Mouse (Mus musculus): Measurements from ENCODE around the gene D230025D16Rik. TPM values are rescaled to one million over a fixed set of nuclear protein-coding genes. Genes with fewer than 3 reads are reported as not detected.
A peak's percentile ranks its signal among the peaks of the same experiment; 100 is the strongest.

D230025D16Rik gene
- total RNA-seq, 1 experiment: 41.7 TPM

DNA sequence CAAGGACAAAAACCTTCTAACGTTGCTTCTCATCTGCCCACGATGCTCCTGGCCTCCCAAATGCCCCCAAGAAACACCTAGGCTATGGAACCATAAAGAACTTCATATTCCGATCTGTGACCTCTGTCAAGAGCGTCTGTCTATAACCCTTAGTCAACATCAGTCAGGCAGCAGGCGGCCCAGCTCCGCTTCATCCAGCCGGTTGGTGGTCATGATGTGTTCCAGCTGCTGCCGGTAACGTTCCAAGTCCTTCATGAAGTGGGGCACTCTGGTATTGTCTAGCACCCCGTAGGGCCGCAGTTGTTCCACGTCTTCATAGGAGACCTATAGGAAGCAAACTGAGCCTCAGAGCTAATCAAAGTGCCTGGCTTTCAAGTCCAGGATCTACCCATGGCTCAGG is 56.9 kb downstream of the D230025D16Rik start:
- Histone ChIP-seq H3K9ac (ENCODE audit: insufficient read depth, low read depth, low read length, poor library complexity, severe bottlenecking) (no peak overlapping the region), H3K36me3 (ENCODE audit: control insufficient read depth, insufficient read depth, low read length, poor library complexity, severe bottlenecking) (no peaks in the 10 kb centered on the region; the same call in 1 of the 2 replicates), H3K9me3 (ENCODE audit: control insufficient read depth, insufficient read depth, low read depth, low read length) (no peaks in the 10 kb centered on the region), H3K4me1 (ENCODE audit: control insufficient read depth in 2 of 2, insufficient read depth in 2 of 2, low read length in 2 of 2, poor library complexity in 1 of 2) (peaks cover 1 to 18% of the 10 kb centered on the region in 2 experiments; a peak in 1 of 4 replicates), H3K27ac (ENCODE audit: insufficient read depth, low read depth, low read length, poor library complexity, severe bottlenecking) (no peak overlapping the region), H3K4me3 (ENCODE audit: insufficient read depth in 1 of 2, low read depth in 1 of 2, low read length in 2 of 2, poor library complexity in 1 of 2, severe bottlenecking in 1 of 2) (no peak overlapping the region)
- DNase-seq (ENCODE audit: low read depth, low spot score): no peak
- TF ChIP-seq MAFK (IDR thresholded peaks at IDR 0.05; ENCODE audit: insufficient read depth, low read depth, low read length) (no peak), HCFC1 (IDR thresholded peaks at IDR 0.05; ENCODE audit: borderline replicate concordance, insufficient read depth, low read length) (no peak), ZC3H11A (IDR thresholded peaks at IDR 0.05; ENCODE audit: borderline replicate concordance, low read depth, low read length) (no peak), ZNF384 (IDR thresholded peaks at IDR 0.05; ENCODE audit: low read depth, low read length) (no peak)
- in situ Hi-C loops (cut with MboI; ENCODE audit: low sequenced_read_pairs in 2 of 2, unreplicated experiment in 2 of 2): no loop called here

DNA sequence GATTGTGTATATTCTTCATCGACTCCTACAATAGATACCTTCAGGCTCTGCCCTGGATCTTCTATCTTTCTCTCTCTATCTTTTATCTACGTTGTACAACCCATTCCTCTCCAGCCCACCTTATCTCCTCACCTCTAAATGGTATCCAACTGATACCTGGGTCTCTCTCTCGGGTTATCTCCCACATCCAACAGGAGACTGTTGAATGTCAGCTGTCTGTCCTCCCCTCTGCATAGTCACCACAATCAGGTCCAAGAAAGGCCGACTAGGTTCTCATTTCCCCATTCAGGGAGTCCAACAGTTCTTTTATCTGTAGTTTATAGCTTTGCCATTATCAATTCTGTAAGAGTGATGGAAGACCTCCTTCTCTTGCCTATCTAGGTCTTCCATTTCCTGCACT is 57.3 kb downstream of the D230025D16Rik start:
- no peak for DNase-seq (ENCODE audit: low read depth, low spot score)
- Histone ChIP-seq H3K27ac (ENCODE audit: insufficient read depth, low read depth, low read length, poor library complexity, severe bottlenecking) (no peak overlapping the region), H3K9me3 (ENCODE audit: control insufficient read depth, insufficient read depth, low read depth, low read length) (no peaks in the 10 kb centered on the region), H3K9ac (ENCODE audit: insufficient read depth, low read depth, low read length, poor library complexity, severe bottlenecking) (no peak overlapping the region), H3K4me1 (ENCODE audit: control insufficient read depth in 2 of 2, insufficient read depth in 2 of 2, low read length in 2 of 2, poor library complexity in 1 of 2) (peaks cover 0 to 18% of the 10 kb centered on the region in 2 experiments; a peak in 1 of 4 replicates), H3K36me3 (ENCODE audit: control insufficient read depth, insufficient read depth, low read length, poor library complexity, severe bottlenecking) (no peaks in the 10 kb centered on the region; the same call in 1 of the 2 replicates), H3K4me3 (ENCODE audit: insufficient read depth in 1 of 2, low read depth in 1 of 2, low read length in 2 of 2, poor library complexity in 1 of 2, severe bottlenecking in 1 of 2) (no peak overlapping the region)
- TF ChIP-seq CHD2 (IDR thresholded peaks at IDR 0.05; ENCODE audit: low read depth, low read length): no peak
- no peak for TF ChIP-seq MAFK (IDR thresholded peaks at IDR 0.05; ENCODE audit: insufficient read depth, low read depth, low read length)
- TF ChIP-seq HCFC1 (IDR thresholded peaks at IDR 0.05; ENCODE audit: borderline replicate concordance, insufficient read depth, low read length): no peak
- TF ChIP-seq ZC3H11A (IDR thresholded peaks at IDR 0.05; ENCODE audit: borderline replicate concordance, low read depth, low read length): no peak
- TF ChIP-seq ZNF384 (IDR thresholded peaks at IDR 0.05; ENCODE audit: low read depth, low read length): no peak
- in situ Hi-C loops (cut with MboI; ENCODE audit: low sequenced_read_pairs in 2 of 2, unreplicated experiment in 2 of 2): no loop called here

DNA sequence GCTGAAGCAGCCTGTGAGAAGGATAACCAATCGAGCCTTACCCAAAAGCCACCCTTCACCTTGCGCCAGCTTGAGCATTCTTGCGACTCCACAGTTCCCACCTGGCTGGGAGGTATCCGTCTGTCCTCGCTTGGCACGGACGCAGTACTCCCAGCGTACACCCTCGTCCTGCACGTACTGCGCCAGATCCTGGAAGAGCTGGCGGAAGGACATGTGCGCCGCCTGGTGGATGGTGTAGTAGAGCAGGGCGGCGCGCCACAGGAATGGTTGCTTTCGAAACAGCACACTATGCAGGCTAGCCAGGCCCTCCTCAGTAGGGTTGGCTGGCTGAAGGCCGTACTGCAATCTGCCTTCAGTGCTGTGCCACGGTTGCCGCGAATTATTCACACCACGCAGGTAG is 58.1 kb downstream of the D230025D16Rik start:
- Histone ChIP-seq H3K27ac (ENCODE audit: insufficient read depth, low read depth, low read length, poor library complexity, severe bottlenecking) (no peak overlapping the region), H3K4me3 (ENCODE audit: insufficient read depth in 1 of 2, low read depth in 1 of 2, low read length in 2 of 2, poor library complexity in 1 of 2, severe bottlenecking in 1 of 2) (peak overlapping the region; percentile 16 to 47; a peak in 2 of 4 replicates), H3K9me3 (ENCODE audit: control insufficient read depth, insufficient read depth, low read depth, low read length) (no peaks in the 10 kb centered on the region), H3K4me1 (ENCODE audit: control insufficient read depth in 2 of 2, insufficient read depth in 2 of 2, low read length in 2 of 2, poor library complexity in 1 of 2) (peaks cover 0 to 18% of the 10 kb centered on the region in 2 experiments; a peak in 1 of 4 replicates), H3K9ac (ENCODE audit: insufficient read depth, low read depth, low read length, poor library complexity, severe bottlenecking) (peak overlapping the region; percentile 11; the same call in 1 of the 2 replicates), H3K36me3 (ENCODE audit: control insufficient read depth, insufficient read depth, low read length, poor library complexity, severe bottlenecking) (no peaks in the 10 kb centered on the region; the same call in 1 of the 2 replicates)
- TF ChIP-seq ZC3H11A (IDR thresholded peaks at IDR 0.05; ENCODE audit: borderline replicate concordance, low read depth, low read length) (peak; percentile 71), ZNF384 (IDR thresholded peaks at IDR 0.05; ENCODE audit: low read depth, low read length) (no peak)
- peak; percentile 83 for DNase-seq (ENCODE audit: low read depth, low spot score)
- in situ Hi-C loops (cut with MboI; ENCODE audit: low sequenced_read_pairs in 2 of 2, unreplicated experiment in 2 of 2): no loop called here

GRCm38 (mm10) chr8:105285514-105285913 is 60.6 kb downstream of the D230025D16Rik start:
- no peak overlapping the region for H3K27ac ChIP-seq (ENCODE audit: insufficient read depth, low read depth, low read length, poor library complexity, severe bottlenecking)
- H3K9me3 ChIP-seq (ENCODE audit: control insufficient read depth, insufficient read depth, low read depth, low read length): no peaks in the 10 kb centered on the region
- DNase-seq (ENCODE audit: low read depth, low spot score): no peak
- in situ Hi-C loops (cut with MboI; ENCODE audit: low sequenced_read_pairs in 2 of 2, unreplicated experiment in 2 of 2): no loop called here
- no peaks in the 10 kb centered on the region; the same call in 1 of the 2 replicates for H3K36me3 ChIP-seq (ENCODE audit: control insufficient read depth, insufficient read depth, low read length, poor library complexity, severe bottlenecking)
- H3K4me3 ChIP-seq (ENCODE audit: insufficient read depth in 1 of 2, low read depth in 1 of 2, low read length in 2 of 2, poor library complexity in 1 of 2, severe bottlenecking in 1 of 2): no peak overlapping the region
- H3K9ac ChIP-seq (ENCODE audit: insufficient read depth, low read depth, low read length, poor library complexity, severe bottlenecking): no peak overlapping the region
- peaks cover 0 to 22% of the 10 kb centered on the region in 2 experiments; a peak in 2 of 4 replicates for H3K4me1 ChIP-seq (ENCODE audit: control insufficient read depth in 2 of 2, insufficient read depth in 2 of 2, low read length in 2 of 2, poor library complexity in 1 of 2)
- TF ChIP-seq HCFC1 (IDR thresholded peaks at IDR 0.05; ENCODE audit: borderline replicate concordance, insufficient read depth, low read length) (no peak), CHD2 (IDR thresholded peaks at IDR 0.05; ENCODE audit: low read depth, low read length) (no peak), MAFK (IDR thresholded peaks at IDR 0.05; ENCODE audit: insufficient read depth, low read depth, low read length) (no peak)

GRCm38 (mm10) chr8:105286907-105287306 is 62.0 kb downstream of the D230025D16Rik start:
- no peak overlapping the region for H3K9ac ChIP-seq (ENCODE audit: insufficient read depth, low read depth, low read length, poor library complexity, severe bottlenecking)
- no peak overlapping the region for H3K27ac ChIP-seq (ENCODE audit: insufficient read depth, low read depth, low read length, poor library complexity, severe bottlenecking)
- H3K9me3 ChIP-seq (ENCODE audit: control insufficient read depth, insufficient read depth, low read depth, low read length): no peaks in the 10 kb centered on the region
- TF ChIP-seq ZC3H11A (IDR thresholded peaks at IDR 0.05; ENCODE audit: borderline replicate concordance, low read depth, low read length): no peak
- no peak overlapping the region for H3K4me3 ChIP-seq (ENCODE audit: insufficient read depth in 1 of 2, low read depth in 1 of 2, low read length in 2 of 2, poor library complexity in 1 of 2, severe bottlenecking in 1 of 2)
- no peaks in the 10 kb centered on the region; the same call in 1 of the 2 replicates for H3K36me3 ChIP-seq (ENCODE audit: control insufficient read depth, insufficient read depth, low read length, poor library complexity, severe bottlenecking)
- no peak for DNase-seq (ENCODE audit: low read depth, low spot score)
- in situ Hi-C loops (cut with MboI; ENCODE audit: low sequenced_read_pairs in 2 of 2, unreplicated experiment in 2 of 2): no loop called here
- H3K4me1 ChIP-seq (ENCODE audit: control insufficient read depth in 2 of 2, insufficient read depth in 2 of 2, low read length in 2 of 2, poor library complexity in 1 of 2): peaks cover 0 to 25% of the 10 kb centered on the region in 2 experiments; a peak in 2 of 4 replicates

Data from ES-E14 (cell line).